ENCODE assay signal across 13 mouse cellular contexts in genomic region chr15:85676871-85677270, GRCm38 (mm10). TPM values are rescaled to one million over a fixed set of nuclear protein-coding genes. Genes with fewer than 3 reads are reported as not detected.
DNase-seq lines count a peak whose midpoint lies in the region; ATAC-seq lines count a peak whose summit lies in the region.
"Had no signal": no experiment of that assay in that cellular context is flagged by ENCODE, and none has a peak within 500 bp of the region (broad histone marks: within the 10 kb centered on the region; RNA-seq: fewer than 3 reads in every experiment).

No protein-coding gene starts in this region.

- peaks cover 15% of the 10 kb centered on the region; the same call in 1 of the 2 replicates for H3K27me3 ChIP-seq in forebrain, embryonic 13.5 days
- H3K27me3 ChIP-seq in forebrain, embryonic 11.5 days (ENCODE audit: control insufficient read depth, insufficient read depth, low read length), result peaks cover 50% of the 10 kb centered on the region
- no peaks in the 10 kb centered on the region for H3K27me3 ChIP-seq in midbrain, embryonic 16.5 days (ENCODE audit: control insufficient read depth, insufficient read depth, low read depth, low read length)
- peaks cover 12% of the 10 kb centered on the region; the same call in 1 of the 2 replicates for H3K27me3 ChIP-seq in intestine, embryonic 15.5 days (replicated peaks)

- peak overlapping the region; percentile 64; the same call in 1 of the 2 replicates for H3K9ac ChIP-seq in forebrain, embryonic 13.5 days
- no peak overlapping the region for H3K9ac ChIP-seq in forebrain, embryonic 11.5 days (ENCODE audit: low read length)
- H3K9ac ChIP-seq in midbrain, embryonic 16.5 days (ENCODE audit: low read depth, low read length), result no peak overlapping the region
- H3K9ac ChIP-seq in intestine, embryonic 15.5 days, result no peak overlapping the region
- H3K9ac ChIP-seq: liver, embryonic 15.5 days had no signal

- peaks cover 93% of the 10 kb centered on the region for H3K4me1 ChIP-seq in forebrain, embryonic 13.5 days
- H3K4me1 ChIP-seq in forebrain, embryonic 11.5 days (replicated peaks; ENCODE audit: control insufficient read depth, insufficient read depth, low read length), result no peaks in the 10 kb centered on the region
- peaks cover 36% of the 10 kb centered on the region for H3K4me1 ChIP-seq in midbrain, embryonic 16.5 days (ENCODE audit: control insufficient read depth, insufficient read depth, low read length)
- H3K4me1 ChIP-seq in intestine, embryonic 15.5 days (replicated peaks), result peaks cover 10% of the 10 kb centered on the region
- H3K4me1 ChIP-seq: embryonic facial prominence, embryonic 10.5 days; liver, embryonic 15.5 days had no signal

- ATAC-seq in forebrain, embryonic 13.5 days, result no peak
- ATAC-seq in forebrain, embryonic 11.5 days (replicated peaks; ENCODE audit: low FRiP score), result no peak
- no peak for ATAC-seq in midbrain, embryonic 16.5 days
- no peak for ATAC-seq in megakaryocyte progenitor cell, adult 5-6 weeks (replicated peaks; ENCODE audit: poor library complexity)
- ATAC-seq in intestine, embryonic 15.5 days, result no peak

- WGBS in forebrain, embryonic 13.5 days, result 75% methylated on average over 10 of the region's 10 CpGs
- 81% methylated on average over 10 of the region's 10 CpGs for WGBS in forebrain, embryonic 11.5 days
- WGBS in midbrain, embryonic 16.5 days, result 75% methylated on average over 10 of the region's 10 CpGs
- WGBS in intestine, embryonic 15.5 days, result 67% methylated on average over 10 of the region's 10 CpGs

- no peak overlapping the region for H3K4me3 ChIP-seq in forebrain, embryonic 13.5 days
- H3K4me3 ChIP-seq in forebrain, embryonic 11.5 days (ENCODE audit: low read depth, low read length), result no peak overlapping the region
- H3K4me3 ChIP-seq in midbrain, embryonic 16.5 days (ENCODE audit: low read depth, low read length), result no peak overlapping the region
- no peak overlapping the region for H3K4me3 ChIP-seq in intestine, embryonic 15.5 days (replicated peaks)
- H3K4me3 ChIP-seq: embryonic facial prominence, embryonic 10.5 days; liver, embryonic 15.5 days had no signal

- H3K27ac ChIP-seq in forebrain, embryonic 13.5 days, result no peak overlapping the region
- H3K27ac ChIP-seq in forebrain, embryonic 11.5 days (ENCODE audit: low read depth, low read length), result no peak overlapping the region
- no peak overlapping the region for H3K27ac ChIP-seq in midbrain, embryonic 16.5 days (ENCODE audit: low read length)
- no peak overlapping the region for H3K27ac ChIP-seq in intestine, embryonic 15.5 days
- H3K27ac ChIP-seq: embryonic facial prominence, embryonic 10.5 days; liver, embryonic 15.5 days had no signal

- no peak for DNase-seq in forebrain, embryonic 11.5 days (ENCODE audit: low spot score)
- DNase-seq in kidney, adult 9 months, result peak; percentile 60
- no peak for DNase-seq in kidney, postnatal 36 days
- peak; percentile 28 for DNase-seq in MN1 (ENCODE audit: low spot score)
- DNase-seq: cerebellum, adult 8-10 months; heart, postnatal 36 days; retina, postnatal 1 day had no signal

- H3K36me3 ChIP-seq in forebrain, embryonic 13.5 days (ENCODE audit: poor library complexity, severe bottlenecking), result peaks cover 32% of the 10 kb centered on the region
- H3K36me3 ChIP-seq in forebrain, embryonic 11.5 days (ENCODE audit: control insufficient read depth, insufficient read depth, low read length), result no peaks in the 10 kb centered on the region
- no peaks in the 10 kb centered on the region for H3K36me3 ChIP-seq in midbrain, embryonic 16.5 days (ENCODE audit: control insufficient read depth, insufficient read depth, low read length)
- no peaks in the 10 kb centered on the region for H3K36me3 ChIP-seq in intestine, embryonic 15.5 days
- H3K36me3 ChIP-seq: embryonic facial prominence, embryonic 10.5 days; liver, embryonic 15.5 days had no signal

- H3K4me2 ChIP-seq in forebrain, embryonic 13.5 days, result peak overlapping the region; percentile 71
- no peak overlapping the region for H3K4me2 ChIP-seq in forebrain, embryonic 11.5 days (ENCODE audit: low read depth, low read length, severe bottlenecking)
- H3K4me2 ChIP-seq in midbrain, embryonic 16.5 days (ENCODE audit: low read length), result peak overlapping the region; percentile 54
- H3K4me2 ChIP-seq in intestine, embryonic 15.5 days (replicated peaks), result no peak overlapping the region
- H3K4me2 ChIP-seq: liver, embryonic 15.5 days had no signal

- H3K9me3 ChIP-seq in forebrain, embryonic 13.5 days (replicated peaks), result no peaks in the 10 kb centered on the region
- no peaks in the 10 kb centered on the region for H3K9me3 ChIP-seq in forebrain, embryonic 11.5 days (ENCODE audit: control insufficient read depth, low read length)
- no peaks in the 10 kb centered on the region for H3K9me3 ChIP-seq in midbrain, embryonic 16.5 days (replicated peaks; ENCODE audit: control insufficient read depth, low read length, poor library complexity, severe bottlenecking)
- no peaks in the 10 kb centered on the region for H3K9me3 ChIP-seq in intestine, embryonic 15.5 days
- H3K9me3 ChIP-seq: embryonic facial prominence, embryonic 10.5 days; liver, embryonic 15.5 days had no signal

RNA-seq across cellular contexts. Expression of gene Ppara, which starts 57.9 kb away (rescaled TPM):
- polyA plus RNA-seq in forebrain, embryonic 13.5 days (2015; fragmentation: Nextera tagmentation; extraction: Ambion mirVana), result 0.44 and 0.63 TPM in 2 replicates
- 0.31 and 0.51 TPM in 2 replicates for polyA plus RNA-seq in forebrain, embryonic 11.5 days (2014; fragmentation: Nextera tagmentation; extraction: Ambion mirVana)
- polyA plus RNA-seq in midbrain, embryonic 16.5 days (2015; fragmentation: Nextera tagmentation; extraction: Ambion mirVana), result 1.5 and 1.9 TPM in 2 replicates
- not detected in 2 replicates for total RNA-seq in megakaryocyte progenitor cell, adult 5-6 weeks (2015)
- total RNA-seq in megakaryocyte progenitor cell, adult 5-6 weeks (2017), result not detected in 2 replicates
- polyA plus RNA-seq in intestine, embryonic 15.5 days (2015; fragmentation: Nextera tagmentation; extraction: Ambion mirVana), result 18.2 and 19.5 TPM in 2 replicates

Comparison
In these comparisons a context has a peak if more than half of its experiments do, and no peak if none do; other contexts are left out.
1. H3K4me2 ChIP-seq: peak in forebrain, embryonic 13.5 days (single experiment) and midbrain, embryonic 16.5 days (single experiment); none in forebrain, embryonic 11.5 days (single experiment) and intestine, embryonic 15.5 days (single experiment).
2. DNase-seq: peak in kidney, adult 9 months (single experiment) and MN1 (single experiment); none in forebrain, embryonic 11.5 days (single experiment) and kidney, postnatal 36 days (0 of 2).